9 mouse cellular contexts compared by ENCODE assay signal in the genomic region with DNA sequence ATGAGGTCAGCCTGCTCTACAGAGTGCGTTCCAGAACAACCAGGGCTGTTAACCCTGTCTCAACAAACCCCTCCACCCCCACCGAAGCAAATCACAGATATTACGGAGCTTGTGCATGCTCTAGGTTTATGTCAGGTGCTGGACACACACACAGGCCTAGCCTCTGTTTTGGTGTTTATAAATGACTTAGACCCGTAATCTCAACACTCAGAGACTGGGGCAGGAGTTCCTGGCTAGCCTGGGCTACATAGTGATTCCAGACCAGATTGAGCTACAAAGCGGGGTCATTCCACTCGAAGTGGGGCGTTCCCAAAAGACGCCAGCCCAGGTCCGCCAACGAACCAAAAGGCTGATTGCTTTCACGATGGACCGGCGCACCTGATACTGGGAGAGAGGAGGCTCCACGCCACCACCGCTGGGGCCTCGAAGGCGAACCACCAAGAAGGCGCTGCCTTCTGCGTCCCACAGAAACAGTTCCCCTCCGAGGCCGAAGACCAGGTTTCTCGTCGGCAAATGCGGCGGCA. TPM values are rescaled to one million over a fixed set of nuclear protein-coding genes. Genes with fewer than 3 reads are reported as not detected.
A peak's percentile ranks its signal among the peaks of the same experiment; 100 is the strongest.
DNase-seq lines count a peak whose midpoint lies in the region; ATAC-seq lines count a peak whose summit lies in the region.
"Had no signal": no experiment of that assay in that cellular context is flagged by ENCODE, and none has a peak within 500 bp of the region (broad histone marks: within the 10 kb centered on the region; RNA-seq: fewer than 3 reads in every experiment).

No protein-coding gene starts in this region.

- no peaks in the 10 kb centered on the region for H3K9me3 ChIP-seq in midbrain, embryonic 14.5 days (ENCODE audit: control insufficient read depth, low read length)

- intact Hi-C loops in gastrocnemius, postnatal 14 days (cut with DNase I; ENCODE audit: low total_unique reads) = no loop called here

- peak overlapping the region; percentile 85 for H3K4me2 ChIP-seq in midbrain, embryonic 14.5 days (ENCODE audit: low read length)

- under 1% methylated on average over 25 of the region's 25 CpGs for WGBS in midbrain, embryonic 14.5 days

- ATAC-seq in inflammation-experienced regulatory T-cells, adult 6 months = peak; percentile 3
- ATAC-seq in midbrain, embryonic 14.5 days (ENCODE audit: low FRiP score, low TSS enrichment) = no peak

- peak overlapping the region; percentile 91 for H3K27ac ChIP-seq in midbrain, embryonic 14.5 days (replicated peaks; ENCODE audit: low read depth, low read length)

- no peaks in the 10 kb centered on the region for H3K27me3 ChIP-seq in midbrain, embryonic 14.5 days (ENCODE audit: control insufficient read depth, insufficient read depth, low read length)
- H3K27me3 ChIP-seq: Patski had no signal

- peaks cover 32% of the 10 kb centered on the region for H3K36me3 ChIP-seq in midbrain, embryonic 14.5 days (ENCODE audit: control insufficient read depth, insufficient read depth, low read length)

- peak overlapping the region; percentile 74 for H3K4me3 ChIP-seq in midbrain, embryonic 14.5 days (replicated peaks; ENCODE audit: low read depth, low read length)

- peaks cover 15% of the 10 kb centered on the region for H3K4me1 ChIP-seq in midbrain, embryonic 14.5 days (ENCODE audit: control insufficient read depth, insufficient read depth, low read length)

- peak; percentile 29 for DNase-seq in gastrocnemius, postnatal 14 days
- no peak for DNase-seq in gastrocnemius, postnatal 25 days
- peak; percentile 52 for DNase-seq in 3T3-L1 (ENCODE audit: low read depth, low spot score)
- peak; percentile 4 for DNase-seq in embryo, embryonic 11.5 days (ENCODE audit: low read depth, low spot score)
- DNase-seq in midbrain, embryonic 14.5 days = no peak
- DNase-seq in testis, postnatal 10 days (ENCODE audit: low spot score) = no peak
- no peak for DNase-seq in ovary, postnatal 10 days (ENCODE audit: low spot score)

- peak overlapping the region; percentile 79 for H3K9ac ChIP-seq in midbrain, embryonic 14.5 days (replicated peaks; ENCODE audit: low read length)

RNA-seq across cellular contexts. Expression of gene Nup88, which starts 0.4 kb away (rescaled TPM):
- total RNA-seq in gastrocnemius, postnatal 14 days (2021) = 10 to 100 TPM; 36.7 to 38.6 TPM
- total RNA-seq in gastrocnemius, postnatal 25 days (2021) = 10 to 100 TPM; 29.8 to 35.0 TPM
- polyA plus RNA-seq in inflammation-experienced regulatory T-cells, adult 6 months (2017; shearing (Covaris generic)) = 10 to 100 TPM; 68.9 to 98.8 (median 83.6) TPM
- 116 and 140 TPM in 2 replicates for polyA plus RNA-seq in midbrain, embryonic 14.5 days (2014; fragmentation: Nextera tagmentation; extraction: Ambion mirVana)

RNA-seq across cellular contexts. Expression of gene Rpain, which starts 0.7 kb away (rescaled TPM):
- total RNA-seq in gastrocnemius, postnatal 14 days (2021) = 10 to 100 TPM; 11.4 to 13.4 TPM
- total RNA-seq in gastrocnemius, postnatal 25 days (2021) = 10 to 100 TPM; 11.8 to 12.9 TPM
- 10 to 100 TPM; 60.7 to 75.8 (median 72.5) TPM for polyA plus RNA-seq in inflammation-experienced regulatory T-cells, adult 6 months (2017; shearing (Covaris generic))
- polyA plus RNA-seq in midbrain, embryonic 14.5 days (2014; fragmentation: Nextera tagmentation; extraction: Ambion mirVana) = 62.9 and 75.8 TPM in 2 replicates

RNA-seq across cellular contexts. Expression of gene C1qbp, which starts 13.5 kb away (rescaled TPM):
- 100 to 1,000 TPM; 146 to 150 TPM for total RNA-seq in gastrocnemius, postnatal 14 days (2021)
- total RNA-seq in gastrocnemius, postnatal 25 days (2021) = 100 to 1,000 TPM; 116 to 121 TPM
- 10 to 100 TPM; 12.6 to 27.5 (median 15.5) TPM for polyA plus RNA-seq in inflammation-experienced regulatory T-cells, adult 6 months (2017; shearing (Covaris generic))
- 170 and 178 TPM in 2 replicates for polyA plus RNA-seq in midbrain, embryonic 14.5 days (2014; fragmentation: Nextera tagmentation; extraction: Ambion mirVana)

RNA-seq across cellular contexts. Expression of gene Dhx33, which starts 34.9 kb away (rescaled TPM):
- total RNA-seq in gastrocnemius, postnatal 14 days (2021) = 1 to 10 TPM; 7.0 to 9.8 TPM
- 1 to 10 TPM; 6.2 to 7.0 TPM for total RNA-seq in gastrocnemius, postnatal 25 days (2021)
- 1 to 10 TPM; 4.8 to 6.8 (median 6.2) TPM for polyA plus RNA-seq in inflammation-experienced regulatory T-cells, adult 6 months (2017; shearing (Covaris generic))
- 12.4 and 17.1 TPM in 2 replicates for polyA plus RNA-seq in midbrain, embryonic 14.5 days (2014; fragmentation: Nextera tagmentation; extraction: Ambion mirVana)

RNA-seq across cellular contexts. Expression of gene Mis12, which starts 50.1 kb away (rescaled TPM):
- total RNA-seq in gastrocnemius, postnatal 14 days (2021) = 1 to 10 TPM; 5.1 to 6.4 TPM
- 1 to 10 TPM; 3.9 to 4.8 TPM for total RNA-seq in gastrocnemius, postnatal 25 days (2021)
- 10 to 100 TPM; 16.3 to 21.6 (median 20.3) TPM for polyA plus RNA-seq in inflammation-experienced regulatory T-cells, adult 6 months (2017; shearing (Covaris generic))
- 20.9 and 29.7 TPM in 2 replicates for polyA plus RNA-seq in midbrain, embryonic 14.5 days (2014; fragmentation: Nextera tagmentation; extraction: Ambion mirVana)

Comparison
In these comparisons a context has a peak if more than half of its experiments do, and no peak if none do; other contexts are left out.
1. DNase-seq: peak in gastrocnemius, postnatal 14 days (single experiment), 3T3-L1 (single experiment) and embryo, embryonic 11.5 days (single experiment); none in gastrocnemius, postnatal 25 days (single experiment), midbrain, embryonic 14.5 days (single experiment), testis, postnatal 10 days (single experiment) and ovary, postnatal 10 days (single experiment).